Mouse (Mus musculus) neural tube, embryonic 10.5 days (tissue): ENCODE results near the gene 2200002J24Rik.
"Not testable (repeated sequence)": the region's sequence is repeated elsewhere in the genome, so short reads cannot be mapped to it uniquely, and the experiment has no call there.

Source experiments
- DNase-seq: peaks from one replicate; pipeline ENCODE4 v3.0.0-alpha.2; 2017; ENCODE audit warnings: low spot score; ENCODE audit errors: extremely low spot score

The 2200002J24Rik gene

GRCm38 (mm10) chr7:30728739-30729395 lies 30.1 kb downstream of the 2200002J24Rik start:
- DNase-seq = no peak

- peak; percentile 95 for DNase-seq
Measured at GRCm38 (mm10) chr7:30729396-30730063, 30.8 kb downstream of the 2200002J24Rik start, which contains the start of gene Tmem147. TSS of gene Tmem147 (minus strand) at chr7:30729540.

- not testable (repeated sequence) for DNase-seq
Measured at GRCm38 (mm10) chr7:30730064-30730722, 31.5 kb downstream of the 2200002J24Rik start.

- DNase-seq = no peak
Measured at GRCm38 (mm10) chr7:30736211-30736610, 37.5 kb downstream of the 2200002J24Rik start.

- DNase-seq = not testable (repeated sequence)
Measured at GRCm38 (mm10) chr7:30742570-30742969, 43.8 kb downstream of the 2200002J24Rik start.

- DNase-seq = not testable (repeated sequence)
Measured at GRCm38 (mm10) chr7:30743617-30744016, 44.9 kb downstream of the 2200002J24Rik start, which contains the start of gene Gapdhs. TSS of gene Gapdhs (minus strand) at chr7:30743681.

- DNase-seq = no peak
Measured at GRCm38 (mm10) chr7:30744022-30744598, 45.4 kb downstream of the 2200002J24Rik start.

GRCm38 (mm10) chr7:30747525-30748204 lies 48.9 kb downstream of the 2200002J24Rik start:
- no peak for DNase-seq
